Mouse (Mus musculus) C2C12 (cell line): ENCODE data around the gene Il1r1.

Experiments used
- CTCF ChIP-seq: IDR thresholded peaks from one replicate; pipeline ENCODE4 v1.5.1; 2011; ENCODE audit not compliant: control insufficient read depth, insufficient read depth, insufficient read length
- FOSL1 ChIP-seq: IDR thresholded peaks from one replicate; pipeline ENCODE4 v1.8.0; 2011; ENCODE audit warnings: mild to moderate bottlenecking, low read length; ENCODE audit not compliant: poor library complexity, insufficient read depth, severe bottlenecking
- MAX ChIP-seq: IDR thresholded peaks from one replicate; pipeline ENCODE4 v1.6.1; 2011; ENCODE audit warnings: mild to moderate bottlenecking, control low read depth
- MYOD1 ChIP-seq: IDR thresholded peaks from one replicate; pipeline ENCODE4 v1.6.1; 2011; ENCODE audit warnings: low read depth; ENCODE audit not compliant: control insufficient read depth, insufficient read length
- MYOG ChIP-seq: IDR thresholded peaks from one replicate; pipeline ENCODE4 v1.6.1; 2011; ENCODE audit not compliant: control insufficient read depth, insufficient read length; ENCODE audit errors: extremely low read depth
- USF1 ChIP-seq: IDR thresholded peaks from one replicate; pipeline ENCODE4 v1.6.1; 2011; ENCODE audit warnings: low read depth, mild to moderate bottlenecking, control low read depth, moderate library complexity

- TF ChIP-seq MAX: no peak
- no peak for TF ChIP-seq FOSL1
- no peak for TF ChIP-seq USF1
- no peak for TF ChIP-seq MYOD1
- TF ChIP-seq CTCF: no peak
- TF ChIP-seq MYOG: no peak
These were observed 100.9 kb downstream of the Il1r1 start for GRCm38 (mm10) chr1:40325711-40326327.
